Mouse (Mus musculus): ENCODE results near the gene Serpina16.
"Not testable (repeated sequence)": the region's sequence is repeated elsewhere in the genome, so short reads cannot be mapped to it uniquely, and the experiment has no call there.

Serpina16 gene

DNA sequence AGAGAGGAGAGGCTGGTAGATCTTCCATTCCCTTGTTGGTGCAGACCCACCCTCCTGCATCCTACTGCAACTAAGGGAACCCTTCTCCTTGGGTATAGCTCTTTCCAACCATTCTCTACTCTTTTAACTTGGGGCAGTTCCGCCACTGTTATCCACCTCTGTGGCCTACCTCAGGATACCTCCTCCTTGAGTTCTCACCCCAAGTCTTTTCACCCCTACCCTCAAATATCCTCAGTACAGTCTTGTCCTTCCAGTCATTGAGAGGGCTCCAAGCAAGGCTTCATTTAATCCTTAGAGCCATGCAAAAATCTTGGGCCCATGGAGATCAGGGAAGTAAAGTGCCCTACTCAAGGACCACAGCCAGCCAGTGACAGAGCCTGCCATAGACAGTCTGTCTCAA lies at the start of gene Serpina16:
Gene Serpina16, minus strand, starts transcription at position 101 of the 400 bp plus-strand sequence.
- no peak for DNase-seq

DNA sequence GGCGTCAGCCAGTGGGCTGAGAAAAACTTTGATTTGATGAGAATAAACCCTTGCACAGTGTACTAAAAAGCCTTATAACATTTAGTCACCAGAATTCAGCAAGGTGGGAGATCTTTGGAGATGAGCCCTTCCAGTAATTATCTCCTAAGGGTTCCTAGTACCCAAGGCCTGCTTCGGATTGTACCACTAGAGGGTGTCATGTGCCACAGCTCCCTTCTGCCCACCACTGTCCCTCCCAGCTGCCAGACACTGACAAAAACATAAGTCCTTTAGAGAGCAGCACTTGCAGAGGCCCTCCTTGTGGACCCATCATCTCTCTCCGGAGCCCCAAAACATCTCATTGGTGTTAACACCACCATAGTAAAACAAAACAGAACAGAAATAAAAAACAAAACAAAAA lies 35.6 kb upstream of the Serpina16 start:
- DNase-seq = no peak

DNA sequence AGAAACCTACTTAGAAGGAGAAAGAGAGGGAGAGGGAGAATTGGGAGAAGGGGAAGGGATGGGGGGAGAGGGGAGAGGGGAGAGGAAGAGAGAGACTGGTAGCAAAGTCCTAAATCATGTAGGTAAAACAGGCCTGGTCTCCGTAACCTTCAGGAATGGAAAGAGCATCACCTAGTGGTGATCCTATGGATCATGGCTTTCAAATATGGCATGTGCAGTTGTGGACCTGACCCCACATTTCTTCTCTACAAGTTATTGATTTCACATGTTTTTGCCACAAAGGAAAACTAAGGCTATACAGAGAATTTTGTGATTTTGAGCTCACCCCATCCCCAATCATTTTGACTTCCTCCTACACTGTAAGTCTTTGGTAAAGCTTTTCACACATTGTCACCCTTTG lies 34.5 kb upstream of the Serpina16 start:
- no peak for DNase-seq

DNA sequence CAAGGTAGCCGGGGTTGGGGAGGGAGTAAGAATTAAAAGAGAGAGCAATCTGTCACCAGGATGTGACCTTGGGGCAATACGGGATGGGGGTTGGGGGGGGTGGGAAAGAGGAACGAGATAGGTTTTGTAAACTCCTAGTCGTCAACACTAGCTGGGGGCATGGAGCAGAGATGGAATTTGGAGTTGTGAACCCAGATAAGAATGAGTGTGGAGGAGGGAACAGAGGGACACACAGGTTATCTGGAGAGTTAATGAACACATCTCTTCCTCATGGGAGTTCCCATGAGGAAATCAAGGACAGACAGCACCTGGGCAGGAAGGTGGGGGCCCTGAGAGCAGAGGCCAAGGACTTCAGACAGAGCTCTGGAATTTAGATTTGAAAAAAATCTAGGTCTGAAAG lies 30.2 kb upstream of the Serpina16 start:
- DNase-seq = no peak

DNA sequence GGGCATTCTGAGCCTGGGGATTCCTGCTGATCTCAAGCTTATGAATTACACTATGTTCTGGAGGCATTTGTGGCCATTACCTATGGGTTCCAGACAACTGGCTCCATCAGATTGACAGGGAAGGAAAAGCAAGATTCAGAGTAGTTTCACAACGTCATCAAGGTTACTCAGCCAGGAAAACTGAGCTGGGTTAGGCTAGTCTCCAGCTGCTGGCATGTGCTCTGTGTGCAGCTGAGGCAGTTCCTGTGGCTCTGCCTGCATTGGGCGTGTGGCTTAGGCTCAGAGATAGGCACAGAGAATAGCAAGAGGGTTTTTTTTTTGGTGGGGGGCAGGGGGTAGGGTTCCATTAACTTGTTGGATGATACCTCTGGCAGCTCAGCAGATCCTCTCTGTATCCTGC lies 29.6 kb upstream of the Serpina16 start:
- DNase-seq = no peak

DNA sequence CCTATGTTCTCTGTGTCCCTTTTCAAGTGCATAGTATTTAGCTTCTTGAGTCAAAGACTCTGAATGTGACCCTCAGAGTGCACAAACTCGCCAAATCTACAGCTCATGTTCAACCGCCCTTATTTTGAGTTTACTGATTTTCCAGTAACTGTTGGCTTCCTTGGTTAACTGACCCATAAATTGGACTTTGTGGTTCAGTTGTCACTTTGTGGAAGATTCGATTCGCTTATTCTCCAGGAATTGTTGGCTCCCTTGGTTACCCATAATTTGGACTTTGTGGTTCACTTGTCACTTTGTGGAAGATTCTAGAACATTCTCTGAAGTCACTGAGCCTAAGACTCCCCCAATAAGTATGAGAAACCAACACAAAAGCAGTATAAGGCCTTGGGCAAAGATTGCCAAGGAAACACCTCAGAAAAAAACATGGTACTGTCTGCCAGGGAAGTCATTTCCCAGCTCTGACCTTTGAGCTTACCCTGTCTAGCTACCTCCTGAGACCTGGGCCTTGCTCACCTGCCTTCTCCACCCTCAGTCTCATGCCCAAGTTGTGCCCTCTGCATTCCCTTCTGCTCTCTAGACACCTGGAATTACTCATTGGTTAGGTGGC lies 24.3 kb upstream of the Serpina16 start:
- no peak for DNase-seq

DNA sequence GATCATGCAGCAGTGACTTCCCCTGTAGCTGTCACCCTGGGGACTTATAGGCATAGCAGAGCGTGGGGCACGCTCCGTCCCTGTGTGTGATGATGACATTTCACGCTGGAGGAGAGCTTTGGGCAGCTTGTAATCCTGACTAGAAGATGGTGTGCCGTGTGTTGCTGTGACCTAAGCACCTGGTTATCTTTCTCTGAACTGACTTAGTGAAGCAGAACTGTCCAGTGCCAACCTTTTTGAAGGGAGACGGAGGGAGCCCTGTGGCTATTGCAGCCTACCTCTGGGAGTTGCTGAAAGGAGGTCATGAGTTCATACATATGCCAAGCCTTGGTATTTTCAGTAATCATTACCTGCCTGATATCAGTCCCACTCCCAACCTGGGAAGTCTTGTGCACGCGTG lies 19.5 kb upstream of the Serpina16 start, which contains the start of gene Serpina1f:
Gene Serpina1f, minus strand, starts transcription at position 101 of the 400 bp plus-strand sequence.
- DNase-seq = no peak

DNA sequence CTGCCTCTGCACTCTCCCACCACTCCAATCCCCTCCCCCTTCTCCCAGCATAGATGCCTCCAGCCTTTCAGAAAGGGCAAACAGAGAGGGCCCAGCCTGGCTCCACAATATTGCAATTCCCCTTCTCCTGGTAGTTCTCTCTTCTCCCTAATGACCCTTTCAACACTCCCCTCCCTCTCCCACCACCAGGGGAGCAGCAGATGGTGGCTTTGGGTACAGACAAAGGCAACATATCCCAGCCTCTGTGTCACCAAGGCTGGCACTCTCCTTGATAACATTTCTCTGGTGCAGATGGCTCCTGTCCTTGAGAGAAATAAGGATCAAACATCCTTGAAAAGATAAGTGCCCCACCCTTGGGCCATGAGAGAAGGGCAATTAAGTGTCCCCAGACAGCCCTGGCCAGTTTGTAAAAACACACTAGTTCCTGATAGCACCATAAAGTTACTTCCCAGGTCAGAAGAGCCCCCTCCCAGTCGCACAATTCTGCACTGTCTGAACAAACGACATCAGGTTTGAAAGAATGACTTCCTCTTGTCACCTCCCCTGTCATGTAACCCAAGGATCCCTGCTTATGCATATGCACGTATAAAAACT lies 12.4 kb upstream of the Serpina16 start:
- no peak for DNase-seq

DNA sequence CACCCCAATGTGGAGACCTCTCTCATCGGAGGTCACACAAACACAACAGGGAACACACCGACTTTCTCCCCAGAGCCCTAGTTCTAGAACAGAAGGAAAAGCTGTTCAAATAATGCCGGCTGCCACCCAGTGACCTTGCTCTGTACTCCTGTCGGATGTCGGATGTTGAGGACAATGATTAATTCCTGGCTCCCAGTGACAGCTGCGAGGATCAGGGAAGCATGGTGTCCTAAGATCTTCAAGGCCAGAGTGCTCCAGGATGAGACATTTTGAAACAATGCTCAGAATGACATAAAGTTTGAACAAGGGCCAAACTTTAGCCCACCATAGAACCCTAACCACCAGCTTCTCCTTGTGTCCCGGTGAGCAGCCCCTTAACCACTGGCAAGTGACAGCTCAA lies 11.1 kb upstream of the Serpina16 start:
- no peak for DNase-seq

DNA sequence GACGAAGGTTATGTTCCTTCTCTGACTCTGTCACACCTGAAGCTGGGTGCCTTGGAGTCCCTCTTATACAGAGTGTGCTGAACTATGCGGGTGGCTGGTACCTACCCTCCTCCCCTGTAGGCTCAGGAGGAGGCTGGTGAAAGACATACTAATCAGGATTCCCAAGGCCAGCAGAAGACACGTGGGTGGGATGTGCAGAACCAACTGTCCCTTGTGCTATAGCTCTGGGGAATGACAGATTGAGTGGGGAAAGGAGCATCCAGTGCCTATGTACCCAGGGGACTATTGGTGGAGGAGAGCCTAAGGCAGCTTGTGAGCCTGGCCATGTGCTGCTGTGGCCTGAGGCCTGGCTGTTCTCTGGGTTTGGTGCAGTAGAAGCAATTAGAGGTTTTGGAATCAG lies 10.1 kb upstream of the Serpina16 start:
- no peak for DNase-seq

DNA sequence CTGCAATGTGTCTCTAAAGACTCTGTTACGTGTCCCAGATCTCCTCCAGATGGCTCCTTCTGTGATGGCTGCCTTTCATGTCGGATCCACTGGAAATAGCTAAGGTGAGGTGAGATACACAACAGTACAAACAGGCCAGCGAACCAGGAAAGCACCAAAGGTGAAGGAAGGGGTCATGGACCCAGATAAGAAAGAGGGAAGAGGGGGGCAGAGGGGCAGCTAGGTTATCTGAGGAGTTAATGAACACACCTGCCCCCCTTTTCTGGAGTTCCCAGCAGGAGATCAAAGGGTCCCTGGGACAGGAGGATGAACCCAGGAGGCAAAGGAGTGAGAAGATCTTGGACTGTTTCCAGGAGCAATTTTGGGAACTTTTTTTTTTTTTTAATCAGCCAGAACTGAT lies 9.4 kb upstream of the Serpina16 start:
- DNase-seq = no peak

DNA sequence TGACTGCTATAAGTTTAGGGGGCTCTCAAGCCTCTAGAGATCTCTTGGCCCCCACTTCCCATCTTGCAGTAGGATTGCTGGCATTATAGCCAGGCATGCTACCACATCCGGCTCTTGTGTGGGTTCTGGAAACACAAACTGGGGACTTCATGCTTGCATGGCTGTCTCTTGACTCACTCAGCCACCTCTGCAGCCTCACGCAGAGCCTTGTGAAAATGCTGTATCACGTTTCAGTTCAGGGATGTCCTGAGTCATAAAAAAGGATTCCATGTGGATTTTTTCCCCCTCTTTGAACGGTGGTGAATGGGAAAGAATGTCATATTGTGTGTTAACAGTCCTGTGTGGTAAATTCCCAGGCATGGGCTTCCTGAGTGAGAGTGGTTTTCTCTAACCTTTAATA lies 7.8 kb upstream of the Serpina16 start:
- no peak for DNase-seq

DNA sequence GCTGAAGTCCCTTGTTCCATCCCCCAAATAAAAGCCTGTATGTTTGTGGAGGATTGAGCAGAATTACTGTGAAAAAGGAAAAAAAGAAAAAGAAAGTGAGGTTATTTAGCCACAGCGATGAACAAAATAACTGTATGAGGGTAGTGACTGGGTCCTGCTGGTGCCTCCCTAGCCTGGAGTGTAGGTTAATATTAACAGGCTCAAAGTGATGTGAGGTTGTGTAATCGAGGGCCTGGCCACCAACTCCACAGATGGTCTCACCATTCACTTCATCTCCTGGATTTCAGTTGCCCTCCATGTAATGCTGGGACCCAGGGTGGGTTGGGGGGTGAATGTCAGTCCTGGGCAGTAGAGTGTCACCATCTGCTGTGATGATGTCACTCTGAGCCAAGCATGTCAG lies 5.8 kb upstream of the Serpina16 start:
- no peak for DNase-seq

DNA sequence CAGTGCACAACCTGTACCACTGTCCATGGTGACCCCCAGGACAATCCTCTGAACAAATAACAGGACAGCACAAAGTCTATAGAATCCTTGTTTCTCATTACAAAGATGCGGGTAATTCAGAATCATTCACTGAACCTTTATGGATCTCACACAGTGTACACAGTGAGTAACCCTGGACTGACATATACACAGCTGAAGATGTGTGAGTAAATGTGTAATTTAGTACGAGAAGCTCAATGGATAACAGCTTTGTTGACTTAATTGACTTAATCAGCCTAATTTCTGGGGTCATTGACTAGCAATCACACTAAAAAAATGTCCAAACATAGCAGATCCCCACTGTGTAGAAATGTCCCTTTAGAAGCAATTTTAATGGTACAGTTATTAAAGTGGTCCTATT lies 5.2 kb upstream of the Serpina16 start:
- DNase-seq = no peak

DNA sequence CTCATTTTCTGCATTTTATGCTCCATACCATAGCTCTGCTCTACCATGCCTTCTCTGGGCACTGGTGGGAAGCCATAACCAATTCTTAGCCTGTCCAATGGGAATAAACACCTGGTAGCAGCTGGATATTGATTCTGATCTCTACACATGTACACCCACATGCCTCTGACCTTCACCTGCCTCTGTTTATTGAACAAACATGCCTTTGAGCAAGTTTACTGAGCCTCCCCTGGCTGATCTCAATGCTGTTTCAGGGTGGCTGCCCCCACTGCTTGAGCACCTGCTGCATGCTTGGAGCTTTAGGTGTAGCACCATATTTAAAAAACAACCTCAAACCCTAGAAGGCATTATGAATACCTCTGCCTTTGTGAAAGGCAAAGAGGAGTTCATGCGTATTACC lies 3.9 kb upstream of the Serpina16 start:
- DNase-seq = not testable (repeated sequence)

DNA sequence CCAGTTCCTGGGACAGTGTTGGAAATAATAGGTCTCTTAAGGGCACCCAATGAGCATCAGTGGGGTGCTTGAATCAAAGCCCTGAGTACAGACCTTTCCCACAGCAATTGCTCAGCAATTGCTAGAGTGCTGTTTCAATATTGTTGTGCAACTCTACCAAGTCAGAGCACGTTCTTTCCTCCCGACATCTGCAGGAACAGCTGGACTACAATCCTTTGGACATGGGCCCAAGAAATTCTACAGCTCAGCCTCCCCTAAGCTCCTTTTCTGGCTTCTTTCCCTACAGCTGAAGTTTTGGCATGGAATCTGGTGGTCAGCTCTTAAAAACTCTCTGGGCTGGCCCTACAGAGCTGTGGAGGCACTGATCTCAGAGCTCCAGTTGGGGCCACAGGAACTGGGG lies 2.8 kb downstream of the Serpina16 start:
- DNase-seq = peak; percentile 44

DNA sequence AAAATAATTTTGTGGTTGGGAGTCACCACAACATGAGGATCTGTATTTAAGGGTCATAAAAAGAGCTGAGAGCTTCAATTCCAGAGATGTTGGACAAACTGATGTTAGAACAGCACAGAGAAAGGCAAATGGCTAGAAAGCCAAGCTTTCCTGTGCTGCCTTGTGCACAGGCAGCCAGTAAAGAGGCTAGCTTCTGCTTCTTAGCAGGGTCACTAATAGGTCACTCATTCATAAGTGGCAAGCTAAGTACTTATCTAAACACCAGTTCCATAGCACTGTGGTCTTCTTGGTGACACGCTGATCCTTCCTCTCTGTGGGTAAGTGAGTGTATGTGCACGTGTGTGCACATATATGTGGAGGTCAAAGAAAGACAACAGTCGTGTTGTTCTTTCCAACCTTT lies 4.5 kb downstream of the Serpina16 start:
- no peak for DNase-seq

DNA sequence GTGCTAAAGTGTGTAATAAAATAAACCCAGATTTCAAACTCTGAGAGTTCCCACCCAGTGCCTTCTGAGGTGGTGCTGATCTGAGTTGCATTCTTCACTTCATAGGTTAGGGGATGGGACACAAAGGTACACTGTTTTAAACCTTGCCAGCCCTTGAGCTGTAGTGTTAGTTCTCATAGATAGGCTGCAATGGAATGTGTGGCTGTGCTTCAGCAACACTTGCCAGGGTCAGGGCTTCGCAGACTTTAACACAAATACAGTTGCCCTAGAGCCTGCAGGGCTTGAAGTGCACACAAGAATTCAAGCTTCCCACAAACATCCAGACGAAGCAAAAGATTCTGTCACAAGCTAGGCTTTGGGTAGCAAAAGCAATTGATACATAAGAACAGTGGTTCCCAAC lies 5.0 kb downstream of the Serpina16 start:
- DNase-seq = peak in 1 of 2 experiments; percentile 50

DNA sequence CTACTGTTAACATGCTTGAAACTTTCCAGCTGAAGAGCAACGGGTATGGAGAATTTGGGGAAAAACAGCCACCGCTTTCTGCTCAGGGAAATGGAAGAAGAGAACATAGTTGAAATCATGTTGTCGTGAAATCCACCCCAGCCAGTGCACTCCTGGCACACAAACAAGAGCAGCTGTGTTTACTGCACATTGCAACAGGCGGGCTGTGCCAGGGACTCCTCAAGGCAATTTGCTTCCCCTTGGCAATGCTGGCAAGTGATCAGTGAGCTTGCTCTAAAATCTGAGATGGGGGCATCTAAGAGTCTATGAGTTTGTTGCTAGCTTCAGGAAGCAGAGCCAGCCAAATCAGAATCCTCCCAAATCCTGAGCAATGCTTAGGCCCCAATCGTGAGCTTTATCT lies 5.6 kb downstream of the Serpina16 start:
- DNase-seq = peak in 1 of 2 experiments; percentile 41

DNA sequence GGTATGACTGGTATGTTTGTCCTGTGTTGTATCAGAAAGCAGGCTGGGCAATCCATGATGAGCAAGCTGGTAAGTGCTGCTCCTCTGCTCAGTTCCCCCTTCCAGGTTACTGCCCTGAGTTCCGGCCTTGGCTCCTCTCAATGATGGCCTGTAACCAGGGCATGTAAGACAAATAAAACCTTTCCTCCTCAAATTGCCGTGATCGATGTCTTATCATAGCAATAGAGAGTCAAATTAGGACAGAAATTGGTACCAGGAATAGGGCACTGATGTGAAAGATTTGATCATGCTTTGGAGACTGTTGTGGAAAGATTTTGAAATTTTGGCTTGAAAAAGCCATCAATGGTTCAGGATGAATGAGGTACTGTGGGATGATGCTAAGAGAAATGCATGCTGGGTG lies 10.7 kb downstream of the Serpina16 start:
- DNase-seq = no peak

DNA sequence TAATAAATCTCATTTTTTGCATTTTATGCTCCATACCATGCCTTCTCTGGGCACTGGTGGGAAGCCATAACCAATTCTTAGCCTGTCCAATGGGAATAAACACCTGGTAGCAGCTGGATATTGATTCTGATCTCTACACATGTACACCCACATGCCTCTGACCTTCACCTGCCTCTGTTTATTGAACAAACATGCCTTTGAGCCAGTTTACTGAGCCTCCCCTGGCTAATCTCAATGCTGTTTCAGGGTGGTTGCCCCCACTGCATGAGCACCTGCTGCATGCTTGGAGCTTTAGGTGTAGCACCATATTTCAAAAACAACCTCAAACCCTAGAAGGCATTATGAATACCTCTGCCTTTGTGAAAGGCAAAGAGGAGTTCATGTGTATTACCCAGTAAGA lies 13.9 kb downstream of the Serpina16 start:
- DNase-seq = not testable (repeated sequence)

DNA sequence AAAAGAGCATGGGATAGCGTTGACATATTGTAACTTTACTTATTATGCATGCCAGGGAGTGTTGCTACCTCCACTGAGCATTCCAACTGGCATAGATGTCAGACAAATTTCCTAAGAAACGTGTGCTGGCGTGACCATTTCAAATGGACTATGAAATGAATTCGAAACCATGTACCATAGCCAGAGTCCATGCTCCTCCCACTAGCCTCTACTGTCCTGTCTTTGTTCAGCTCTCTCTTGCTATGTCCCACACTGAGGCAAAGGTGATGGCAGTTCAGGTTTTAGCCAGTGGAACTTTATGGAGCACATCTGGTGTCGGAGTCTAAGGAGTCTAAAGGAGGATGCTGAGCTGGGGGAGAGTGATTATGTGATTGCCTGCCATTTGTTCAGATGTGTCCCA lies 15.9 kb downstream of the Serpina16 start:
- DNase-seq = no peak

DNA sequence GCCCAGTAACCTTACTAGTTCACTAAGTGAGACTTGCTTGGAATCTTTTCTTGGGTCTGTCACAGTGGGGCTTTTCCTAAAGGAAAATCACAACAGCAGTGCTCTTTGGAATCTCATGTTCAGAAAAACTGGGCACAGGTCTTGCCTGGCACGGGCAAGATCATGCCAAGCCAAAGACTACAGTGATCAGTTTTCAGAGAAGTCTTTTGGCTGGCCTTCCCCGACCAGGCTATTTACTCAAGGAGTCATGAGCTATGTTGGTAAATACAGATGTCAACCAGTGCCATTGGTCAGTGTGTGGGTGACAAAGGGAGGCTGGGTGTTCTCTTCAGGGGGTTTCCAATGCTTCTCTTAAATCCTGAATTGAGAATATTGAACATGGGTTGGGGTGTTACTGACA lies 16.8 kb downstream of the Serpina16 start:
- DNase-seq = no peak

DNA sequence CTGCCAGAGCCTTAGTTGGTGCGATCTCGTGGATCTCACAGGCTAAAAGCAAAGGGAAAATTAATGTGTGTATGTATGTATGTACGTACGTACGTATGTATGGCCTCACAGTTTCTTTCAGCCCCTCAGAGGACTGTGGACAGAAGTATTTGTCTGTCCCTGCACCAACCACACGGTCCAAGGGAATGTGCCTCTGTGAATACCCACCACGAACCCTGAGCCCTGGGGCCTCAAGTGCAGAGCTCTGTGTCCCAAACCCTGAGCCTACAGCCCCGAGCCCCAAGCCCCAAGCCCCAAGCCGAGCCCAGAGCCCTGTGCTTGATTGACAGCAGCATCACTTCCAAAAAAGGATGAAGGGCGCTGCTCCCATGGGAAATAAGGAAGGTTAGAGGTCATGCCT lies 17.9 kb downstream of the Serpina16 start:
- no peak for DNase-seq

Measured in lung, postnatal 4 days (tissue).